Mouse (Mus musculus): ENCODE data around the gene Nfe2.

Gene Nfe2

DNA sequence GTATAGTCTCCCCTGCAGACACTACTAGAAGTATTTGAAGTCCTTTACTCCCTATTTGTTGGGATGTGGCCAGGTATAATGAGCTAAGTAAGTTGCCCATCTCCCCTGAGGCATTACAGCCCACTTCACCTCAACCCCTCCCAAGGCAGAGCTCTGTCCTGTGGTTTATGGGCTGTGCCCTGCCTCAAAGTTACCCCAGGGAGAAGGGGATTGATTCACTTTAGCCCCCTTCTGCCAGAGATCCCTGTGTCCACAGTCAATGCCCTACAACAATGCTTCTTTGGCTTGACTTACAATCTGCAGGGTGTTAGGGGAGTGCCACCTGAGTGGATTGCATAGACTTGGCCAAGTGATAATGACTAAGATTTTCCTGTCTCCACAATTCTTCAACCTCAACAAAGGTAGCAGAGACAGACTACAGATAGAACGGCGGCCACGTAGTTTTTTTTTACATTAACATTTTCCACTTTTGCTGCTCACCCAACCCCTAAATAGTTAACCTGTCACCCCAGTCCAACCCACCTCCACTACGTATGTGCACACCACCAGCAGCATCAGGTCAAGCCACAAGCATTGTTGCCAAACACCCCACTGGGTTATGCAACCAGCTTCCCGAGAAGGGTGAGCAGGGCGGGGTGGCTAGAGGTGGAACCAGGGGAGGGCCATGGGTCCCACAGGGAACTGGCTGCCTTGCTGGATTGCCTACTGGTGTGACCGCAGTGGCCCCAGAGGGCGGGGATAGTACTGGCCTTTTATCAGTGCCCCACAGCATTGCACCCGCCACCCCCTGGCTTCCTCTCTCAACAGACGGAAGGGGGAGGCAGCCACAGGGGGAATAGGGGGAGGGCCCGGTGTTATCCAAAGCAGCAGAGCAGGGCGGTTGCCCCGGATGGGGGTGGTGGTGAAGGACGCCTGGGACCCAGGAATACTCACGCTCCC lies at the start of gene Nfe2:
Gene Nfe2 (minus strand): TSS at position 614 of the 939 bp plus-strand sequence.
- peak; percentile 55 for DNase-seq (ENCODE audit: low spot score)

GRCm38 (mm10) chr15:103307125-103307524 lies 48.9 kb upstream of the Nfe2 start:
- DNase-seq (ENCODE audit: low spot score): peak; percentile 95

DNA sequence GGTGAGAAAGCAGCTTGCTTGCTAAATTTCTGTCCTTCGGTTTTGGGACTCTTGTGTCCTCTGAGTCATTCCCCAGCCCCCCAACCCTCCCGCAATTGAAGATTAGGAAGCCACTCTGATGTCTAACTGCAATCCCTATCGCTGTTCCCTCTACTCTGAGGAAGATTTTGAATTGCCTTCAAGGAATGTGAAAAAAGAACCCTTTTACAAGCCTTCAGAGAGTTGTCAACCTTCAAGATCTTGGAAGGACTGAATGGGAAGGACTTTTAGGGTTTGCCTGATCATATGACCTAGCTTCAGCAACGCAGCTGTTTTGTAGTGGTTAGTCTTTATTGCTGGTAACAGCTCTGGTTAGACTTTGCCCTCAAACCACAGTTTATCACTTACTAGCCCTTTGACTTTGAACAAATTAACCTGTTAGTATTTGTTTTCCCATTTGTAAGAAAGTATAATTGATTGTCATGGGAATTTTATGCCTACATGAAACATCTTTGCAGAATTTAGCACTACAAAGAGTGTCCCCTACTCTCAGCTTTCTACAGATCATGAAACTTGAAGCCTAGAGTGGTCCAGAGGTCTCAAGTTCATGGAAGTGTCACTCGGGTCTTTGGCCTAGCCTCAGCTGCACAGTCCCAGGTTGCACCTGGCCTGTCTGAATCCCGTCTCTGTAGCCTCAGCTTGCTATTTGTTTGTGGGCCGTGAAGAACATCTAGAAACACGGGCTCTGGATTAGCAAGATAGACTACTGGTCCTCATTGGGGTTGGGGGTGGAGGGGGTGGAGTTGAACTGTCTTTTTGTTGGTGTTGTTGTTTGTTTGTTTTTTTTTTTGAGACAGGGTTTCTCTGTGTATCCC lies 47.8 kb upstream of the Nfe2 start:
- DNase-seq (ENCODE audit: low spot score): peak; percentile 41

DNA sequence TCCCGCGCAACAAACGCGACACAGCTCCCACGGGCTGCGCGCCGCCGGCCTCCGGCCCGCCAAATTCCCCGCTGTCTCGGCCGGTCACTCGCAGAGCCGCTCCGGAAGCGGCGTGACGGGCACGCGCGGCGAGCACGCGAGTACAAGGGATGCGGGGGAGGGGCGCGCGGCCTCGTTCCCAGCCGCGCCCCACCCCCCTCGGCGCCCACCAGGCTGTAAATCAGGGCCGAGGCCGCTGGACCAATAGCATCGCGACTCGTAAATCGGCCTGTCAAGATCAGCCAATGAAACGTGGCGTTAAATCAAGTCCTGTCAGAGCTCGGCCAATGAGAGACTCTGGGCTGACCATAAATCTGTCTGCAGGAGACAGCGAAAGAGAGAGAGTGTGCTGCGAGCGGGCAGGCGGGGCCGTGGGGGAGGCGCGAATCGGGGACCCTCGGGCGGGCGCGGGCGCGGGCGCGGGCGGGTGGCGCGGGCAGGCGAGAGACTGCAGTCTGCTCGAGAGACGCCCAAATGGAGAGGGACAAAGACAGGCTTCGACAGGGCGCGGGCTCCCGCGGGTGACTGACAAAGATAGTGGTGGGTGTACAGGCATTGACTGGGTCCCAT lies 47.0 kb upstream of the Nfe2 start:
- peak; percentile 98 for DNase-seq (ENCODE audit: low spot score)

- peak; percentile 55 for DNase-seq (ENCODE audit: low spot score)
Measured at GRCm38 (mm10) chr15:103304616-103304969, 46.4 kb upstream of the Nfe2 start.

DNA sequence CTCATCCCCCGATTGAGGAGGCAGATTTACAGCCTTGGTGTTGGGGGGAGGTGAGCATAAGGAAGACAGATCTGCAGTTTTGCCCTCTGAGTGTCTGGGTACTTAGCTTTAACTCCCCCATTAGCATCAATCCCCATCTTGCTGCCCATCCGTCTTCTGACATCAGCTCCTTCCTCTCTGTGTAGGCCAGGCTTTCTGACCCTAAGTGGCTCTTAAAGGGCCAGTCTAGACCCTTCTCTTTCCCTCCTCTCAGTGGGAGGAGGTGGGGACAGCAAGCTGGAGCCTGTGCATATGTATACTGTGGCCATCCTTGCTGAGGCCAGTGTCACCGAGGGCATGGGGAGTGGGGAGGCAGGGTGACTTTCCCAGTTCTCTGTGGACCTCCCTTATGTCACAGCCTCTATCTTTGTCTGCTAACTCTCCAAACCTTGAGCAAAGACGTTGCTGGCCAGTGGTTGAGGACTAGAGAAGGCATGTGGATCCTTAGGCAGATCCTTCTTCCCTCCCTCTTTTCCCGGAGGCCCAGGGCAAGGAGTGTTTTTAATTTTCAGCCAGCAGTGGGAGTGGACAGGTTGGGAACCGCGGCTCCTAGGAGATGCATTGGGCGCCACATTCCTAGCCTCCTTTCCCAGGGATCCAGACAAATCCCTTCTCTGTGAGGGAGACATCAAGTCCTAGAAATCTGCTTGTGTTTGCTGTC lies 45.9 kb upstream of the Nfe2 start:
- DNase-seq (ENCODE audit: low spot score): peak; percentile 46

DNA sequence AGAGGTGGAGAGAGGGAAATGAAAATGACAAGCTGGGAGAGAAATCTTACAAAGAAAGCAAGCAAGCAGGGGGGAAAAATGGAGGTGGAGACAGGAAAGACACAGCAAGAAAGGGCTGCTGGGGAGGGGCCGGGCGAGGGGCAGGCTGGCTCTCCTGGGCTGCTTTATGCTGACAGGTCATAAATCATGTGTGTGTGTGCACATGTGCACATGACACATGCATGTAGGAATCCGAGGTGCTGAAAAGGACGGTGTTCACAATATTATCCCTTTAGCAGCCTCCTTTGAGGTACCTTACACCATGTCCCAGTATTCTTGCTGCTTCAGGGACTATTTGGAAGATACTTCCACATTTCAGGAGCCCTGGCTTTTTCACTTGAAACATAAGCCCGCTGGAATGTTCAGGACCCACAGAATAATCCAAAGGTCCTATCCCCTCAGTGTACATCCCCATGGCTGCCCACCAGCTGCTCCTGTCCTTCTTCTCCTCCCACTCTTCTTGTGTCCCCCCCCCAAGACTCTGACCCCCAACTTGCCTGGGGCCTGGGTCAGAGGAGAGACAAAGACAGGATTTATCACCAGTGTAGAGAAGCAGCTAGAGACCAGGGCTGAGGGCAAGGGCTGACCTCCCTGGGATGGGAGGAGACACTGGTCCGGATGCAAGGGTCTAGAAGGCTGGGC lies 44.3 kb upstream of the Nfe2 start:
- DNase-seq (ENCODE audit: low spot score): no peak

DNA sequence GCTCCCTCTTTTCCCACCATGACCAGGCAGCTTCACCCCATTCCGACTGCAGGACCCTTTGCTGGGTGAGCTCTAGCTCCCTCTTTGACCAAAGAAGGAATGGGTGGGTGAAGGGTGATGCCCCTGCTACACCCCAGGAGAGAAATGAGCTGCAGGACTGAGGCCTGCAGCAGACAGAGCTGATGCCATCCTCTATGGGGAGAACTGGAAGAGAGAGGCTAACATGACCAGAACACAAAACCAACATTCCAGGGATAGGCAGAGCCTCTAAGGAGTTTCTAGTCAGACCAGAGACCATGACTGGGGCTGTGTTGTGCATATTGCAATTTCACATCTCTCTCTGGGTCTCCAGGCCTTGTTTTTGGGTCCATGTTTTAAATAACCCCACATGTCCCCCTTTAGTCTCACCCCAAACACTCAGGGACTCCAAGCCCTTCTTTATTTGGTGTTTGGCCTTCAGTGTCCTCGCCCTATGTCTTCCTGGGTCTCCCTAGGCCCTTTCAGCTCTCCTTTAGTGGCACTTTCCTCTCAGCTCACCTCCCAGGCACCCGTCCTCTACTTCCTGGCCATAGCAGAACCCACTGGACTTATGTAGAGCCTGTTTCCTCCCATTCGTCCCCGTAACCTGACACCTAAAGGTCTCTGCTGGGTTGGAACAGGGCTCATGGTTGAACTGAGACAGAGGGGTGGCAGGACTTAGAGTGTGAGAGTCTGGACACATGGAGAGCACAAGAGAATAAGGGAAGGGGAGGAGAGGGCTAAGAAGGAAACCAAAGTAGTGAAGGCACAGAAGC lies 43.5 kb upstream of the Nfe2 start:
- no peak for DNase-seq (ENCODE audit: low spot score)

GRCm38 (mm10) chr15:103301046-103301445 lies 42.8 kb upstream of the Nfe2 start:
- no peak for DNase-seq (ENCODE audit: low spot score)

DNA sequence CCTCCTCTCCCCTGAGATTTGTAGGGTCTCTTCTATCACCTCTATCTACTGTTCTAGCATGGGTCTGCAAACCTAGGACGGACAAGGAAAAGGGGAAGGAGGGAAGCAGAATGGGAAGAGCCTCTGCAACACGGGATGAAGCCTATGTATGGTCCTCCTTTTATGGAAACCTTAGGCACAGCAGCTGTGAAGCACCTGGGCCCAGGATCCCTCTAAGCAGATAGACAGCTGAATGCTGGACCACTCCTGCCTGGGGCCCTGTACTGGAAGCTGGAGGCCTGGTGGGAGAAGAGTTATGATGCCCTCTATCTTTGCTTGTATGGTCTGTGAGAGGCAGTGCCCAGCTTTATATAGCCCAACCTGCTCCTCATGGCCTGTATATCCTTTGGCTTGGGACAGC lies 42.4 kb upstream of the Nfe2 start:
- DNase-seq (ENCODE audit: low spot score): no peak

DNA sequence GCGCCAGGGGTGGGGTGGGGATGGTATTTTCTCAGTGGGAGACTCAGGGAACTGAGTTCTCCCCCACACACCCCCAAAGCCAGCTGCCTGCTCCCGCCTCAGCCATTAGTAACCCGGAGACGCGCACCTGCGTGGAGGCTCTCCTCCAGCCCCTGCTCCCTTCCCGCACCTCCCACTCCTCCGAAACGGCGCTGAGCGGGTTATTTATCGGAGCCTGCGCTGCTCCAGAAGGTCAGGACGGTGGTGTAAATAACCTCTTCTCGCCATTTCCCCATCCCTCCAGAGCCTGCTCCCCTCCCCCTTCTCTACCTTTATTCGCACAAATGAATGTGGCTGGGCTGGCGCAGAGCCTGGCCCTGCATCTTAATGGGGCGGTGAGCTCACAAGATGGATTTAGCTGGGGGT lies 41.9 kb upstream of the Nfe2 start:
- peak; percentile 56 for DNase-seq (ENCODE audit: low spot score)

DNA sequence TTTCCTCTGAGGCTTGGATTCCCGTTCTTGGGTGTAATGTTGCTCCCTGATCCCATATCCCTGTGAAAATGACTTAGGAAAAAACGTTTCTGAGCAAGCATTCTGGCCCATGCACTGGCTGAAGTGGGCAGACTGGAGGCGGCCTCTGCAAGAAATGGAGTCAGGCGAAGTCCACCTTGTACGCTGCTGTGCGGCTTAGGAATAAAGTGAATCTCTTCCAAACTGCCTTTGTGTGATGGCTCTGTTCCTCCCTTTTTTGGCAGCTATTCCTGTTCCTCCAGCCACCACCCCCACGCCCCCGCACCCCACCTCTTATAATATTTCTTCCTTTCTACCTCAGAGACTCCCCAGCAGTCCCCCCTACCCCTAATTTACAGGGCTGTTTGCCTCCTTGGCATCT lies 41.4 kb upstream of the Nfe2 start:
- no peak for DNase-seq (ENCODE audit: low spot score)

- DNase-seq (ENCODE audit: low spot score): no peak
Measured at GRCm38 (mm10) chr15:103298861-103299616, 40.8 kb upstream of the Nfe2 start.

GRCm38 (mm10) chr15:103298026-103298425 lies 39.8 kb upstream of the Nfe2 start:
- DNase-seq (ENCODE audit: low spot score): no peak

DNA sequence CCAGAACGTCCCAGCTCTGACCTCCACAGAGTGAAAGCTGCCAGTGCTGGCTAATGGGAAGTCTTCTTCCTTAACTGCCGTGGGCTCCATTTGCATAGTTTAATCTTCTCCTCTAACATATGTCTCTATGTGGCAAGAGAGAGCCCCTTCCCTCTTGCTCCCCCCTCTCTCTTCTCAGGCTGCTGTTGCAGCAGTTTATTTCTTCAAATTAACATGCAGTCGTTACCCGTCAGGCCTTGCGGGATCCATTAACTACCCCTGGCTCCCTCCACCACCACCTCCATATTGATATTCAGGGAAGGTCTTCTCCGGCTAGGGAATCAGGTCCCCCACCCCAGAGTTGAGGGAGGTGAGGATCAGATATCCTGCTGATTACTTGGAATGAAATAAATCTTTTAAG lies 39.1 kb upstream of the Nfe2 start:
- DNase-seq (ENCODE audit: low spot score): no peak

DNA sequence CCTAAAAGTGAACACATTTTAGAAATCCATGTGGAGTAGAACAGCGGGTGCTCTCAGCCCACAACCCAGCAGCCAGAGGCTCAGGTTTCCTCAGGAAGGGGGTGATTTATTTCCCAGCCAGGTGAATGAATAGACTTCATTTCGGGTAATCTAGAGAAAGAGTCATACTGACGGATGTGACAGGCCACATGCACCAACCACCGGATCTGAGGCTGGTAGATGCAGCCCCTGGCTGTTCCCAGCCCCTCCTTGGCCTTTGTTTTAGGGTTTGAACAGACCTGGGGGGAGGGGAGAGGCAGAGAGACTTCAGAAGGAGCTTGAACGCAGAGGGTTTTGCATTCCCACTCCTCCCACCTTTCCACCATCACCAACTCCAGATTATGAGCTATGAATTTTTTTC lies 37.6 kb upstream of the Nfe2 start:
- DNase-seq (ENCODE audit: low spot score): no peak

- DNase-seq (ENCODE audit: low spot score): no peak
Measured at GRCm38 (mm10) chr15:103294649-103295048, 36.4 kb upstream of the Nfe2 start.

DNA sequence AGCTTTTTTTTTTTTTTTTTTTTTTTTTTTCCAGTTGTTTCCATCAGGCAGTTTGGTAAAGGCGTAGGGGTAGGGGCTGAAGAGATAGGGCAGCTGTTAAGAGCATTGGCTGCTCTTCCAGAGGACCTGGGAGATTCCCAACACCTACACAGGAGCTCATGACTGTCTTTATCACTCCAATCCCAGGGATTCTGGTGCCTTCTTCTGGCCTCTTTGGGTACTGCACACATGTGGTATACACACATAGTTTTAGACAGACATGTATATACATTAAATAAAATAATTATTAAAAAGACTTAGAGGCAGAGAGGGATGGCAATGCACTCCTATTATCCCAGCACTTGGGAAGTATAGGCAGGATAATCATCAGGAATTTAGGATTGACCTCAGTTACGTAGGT lies 35.2 kb upstream of the Nfe2 start:
- no peak for DNase-seq (ENCODE audit: low spot score)

DNA sequence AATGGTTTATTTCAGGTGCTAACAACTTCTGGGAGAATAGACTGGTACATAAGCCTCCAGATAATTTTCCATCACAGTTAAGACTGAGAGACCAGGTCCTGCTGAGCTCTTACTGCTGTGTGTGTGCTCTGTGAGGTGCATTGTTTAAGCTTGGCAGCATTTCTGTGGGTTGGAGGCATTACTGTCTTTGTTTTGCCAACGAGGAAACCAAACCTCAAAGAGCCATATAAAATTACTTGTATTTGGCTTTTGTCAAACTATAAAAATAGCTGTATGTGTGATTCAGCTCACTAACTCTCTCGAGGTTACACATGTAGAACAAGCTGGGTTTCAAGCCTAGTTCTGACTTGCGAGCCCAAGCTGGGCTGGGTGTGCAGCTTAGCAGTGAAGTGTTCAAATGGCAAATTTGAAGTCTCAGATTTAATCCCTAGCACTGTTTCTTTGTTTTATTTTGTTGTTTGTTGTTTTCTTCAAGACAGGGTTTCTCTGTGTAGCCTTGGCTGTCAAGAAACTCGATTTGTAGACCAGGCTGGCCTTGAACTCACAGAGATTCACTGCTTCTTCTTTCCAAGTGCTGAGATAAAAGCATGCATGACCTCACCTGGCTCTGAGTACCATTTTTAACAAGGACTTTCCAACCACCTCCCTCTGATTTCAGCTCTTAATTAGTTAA lies 34.6 kb upstream of the Nfe2 start:
- no peak for DNase-seq (ENCODE audit: low spot score)
